Mouse (Mus musculus): ENCODE results near the gene D5Ertd579e.

D5Ertd579e gene

DNA sequence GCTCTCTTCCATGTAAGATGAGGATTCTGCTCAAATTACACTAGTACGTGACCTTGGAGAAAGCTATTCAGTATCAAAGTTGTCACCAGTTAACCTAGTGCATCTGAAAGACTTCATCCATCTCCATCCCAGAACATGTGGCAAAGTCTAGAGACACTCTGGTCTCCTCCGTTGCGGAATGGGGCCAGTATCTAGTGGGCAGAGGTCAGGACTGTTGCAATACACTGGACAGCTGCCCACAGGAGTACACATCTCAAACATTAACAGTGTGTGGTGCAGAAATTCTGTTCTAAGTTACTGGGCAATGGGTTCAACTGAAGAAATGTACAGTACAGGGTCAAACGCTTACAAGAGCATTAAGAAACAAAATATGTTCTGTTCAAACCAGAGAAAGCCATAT, 127.7 kb downstream of the D5Ertd579e start:
- DNase-seq (ENCODE audit: low spot score) = no peak

DNA sequence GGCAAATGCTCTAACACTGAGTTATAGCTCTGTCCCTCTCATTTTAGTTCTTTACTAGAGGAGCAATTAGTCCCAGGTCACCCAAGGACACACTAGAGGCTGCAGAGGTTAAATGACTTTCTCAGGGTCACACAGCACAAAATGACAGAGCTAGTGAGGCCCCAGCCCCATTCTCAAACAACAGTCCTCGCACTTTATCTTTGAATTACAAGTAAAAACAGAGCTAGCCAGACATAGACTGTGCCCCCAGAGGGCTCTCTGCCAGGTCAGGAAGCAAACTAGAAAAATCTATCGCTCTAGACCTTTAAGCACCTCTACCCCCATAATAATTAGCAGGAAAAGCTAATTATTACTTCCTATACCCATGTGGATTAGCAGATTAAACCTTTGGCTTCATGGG, 128.2 kb downstream of the D5Ertd579e start:
- no peak for DNase-seq (ENCODE audit: low spot score)

DNA sequence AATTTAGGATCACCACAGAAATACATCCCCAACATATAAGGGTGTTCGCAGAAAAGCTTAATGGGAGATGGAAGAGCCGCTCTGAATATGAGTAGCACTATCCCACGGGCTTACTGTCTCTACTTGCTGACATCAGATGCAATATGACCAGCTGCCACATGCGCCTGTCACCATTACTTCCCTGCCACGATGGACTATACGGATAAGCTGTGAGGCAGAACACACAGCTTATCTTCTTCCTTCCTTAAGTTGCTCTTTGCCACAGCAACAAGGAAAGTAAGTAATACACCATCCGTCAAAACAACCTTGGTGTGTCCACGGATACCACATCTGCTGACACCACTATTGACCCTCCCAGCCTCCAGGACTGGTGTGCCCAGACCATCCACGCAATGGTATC, 131.3 kb downstream of the D5Ertd579e start:
- no peak for DNase-seq (ENCODE audit: low spot score)

DNA sequence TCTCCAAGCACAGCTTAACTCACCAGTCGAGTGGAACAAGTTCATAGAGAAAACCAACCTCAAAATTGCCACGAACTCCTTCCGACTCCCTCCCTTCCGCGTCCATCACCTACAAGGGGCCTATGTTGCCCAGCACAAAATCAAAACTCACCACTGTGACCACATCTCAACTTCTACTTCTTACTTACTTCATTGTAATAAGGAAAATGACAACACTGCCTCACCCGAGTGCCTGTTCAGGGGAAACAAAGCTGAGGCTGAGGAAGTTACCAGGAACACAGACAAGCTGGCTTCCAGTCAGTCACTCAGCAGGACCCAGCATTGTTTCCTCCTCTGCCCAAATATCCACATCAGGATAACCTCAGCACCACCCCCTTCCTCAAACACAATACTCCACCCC, 132.1 kb downstream of the D5Ertd579e start:
- no peak for DNase-seq (ENCODE audit: low spot score)

DNA sequence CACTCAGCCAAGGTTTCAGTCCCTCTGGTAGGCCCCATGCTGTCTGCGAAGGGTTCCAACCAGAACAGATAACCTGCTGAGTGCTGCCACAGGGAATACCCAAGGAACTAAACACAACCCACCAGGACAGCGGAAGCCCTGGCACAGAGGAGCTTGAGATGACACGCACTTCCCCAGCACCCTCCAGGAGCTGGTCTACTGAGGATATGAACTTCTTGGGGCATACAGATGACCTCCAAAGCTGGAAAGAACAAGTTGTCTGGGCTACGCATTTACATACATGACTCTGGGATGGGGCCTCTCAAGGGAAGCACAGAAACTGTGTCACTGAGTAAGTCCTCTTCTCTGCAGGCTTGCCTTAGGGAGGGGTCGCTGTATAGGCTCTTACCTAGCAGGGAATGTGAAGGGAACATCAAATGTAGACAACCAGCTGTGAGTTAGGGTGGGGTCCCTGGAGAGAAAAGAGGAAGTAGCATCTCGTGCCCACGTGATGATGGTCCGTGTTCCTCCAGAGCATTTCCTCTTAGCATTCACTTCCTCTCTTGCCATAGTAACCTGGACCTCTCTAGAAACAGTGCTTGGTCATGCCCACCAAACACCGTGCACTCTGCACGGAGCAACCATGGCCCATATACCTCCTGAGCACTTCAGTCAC, 132.9 kb downstream of the D5Ertd579e start:
- no peak for DNase-seq (ENCODE audit: low spot score)

DNA sequence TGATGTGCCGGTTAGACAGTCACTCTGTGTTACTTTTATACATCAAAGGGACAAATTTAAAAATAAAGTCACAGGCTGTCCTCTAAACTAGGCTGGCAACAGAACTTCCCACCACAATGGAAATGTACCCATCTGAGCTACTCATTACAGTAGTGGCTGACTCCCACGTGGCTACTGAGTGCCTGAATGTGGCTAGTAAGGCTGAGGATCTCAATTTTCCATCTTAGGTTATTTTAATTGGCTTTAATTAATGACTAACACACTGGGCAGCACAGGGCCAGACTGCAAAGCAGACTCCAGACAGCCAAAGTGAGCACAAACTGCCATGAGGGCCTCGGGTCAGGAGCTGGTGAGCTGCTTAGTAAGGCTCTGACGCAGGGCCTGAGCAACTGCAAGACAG, 134.3 kb downstream of the D5Ertd579e start:
- no peak for DNase-seq (ENCODE audit: low spot score)

DNA sequence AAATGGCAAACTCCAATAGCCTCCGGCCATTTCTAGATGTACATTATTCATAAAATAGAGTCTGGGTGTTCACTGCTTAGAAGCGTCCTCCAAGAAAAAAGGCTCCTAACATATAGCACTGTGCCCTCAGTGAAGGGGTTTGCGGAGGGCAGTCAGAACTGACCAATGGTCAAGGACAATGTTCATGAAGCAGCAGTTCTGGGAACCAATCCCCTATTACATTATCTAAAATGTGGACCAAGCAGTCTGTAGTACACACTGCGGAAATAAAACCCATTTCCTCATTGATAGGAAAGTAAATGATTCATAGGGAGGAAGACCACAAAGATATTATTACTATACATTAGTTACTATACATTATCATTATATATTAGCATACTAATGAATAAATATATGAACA, 135.3 kb downstream of the D5Ertd579e start:
- no peak for DNase-seq (ENCODE audit: low spot score)

DNA sequence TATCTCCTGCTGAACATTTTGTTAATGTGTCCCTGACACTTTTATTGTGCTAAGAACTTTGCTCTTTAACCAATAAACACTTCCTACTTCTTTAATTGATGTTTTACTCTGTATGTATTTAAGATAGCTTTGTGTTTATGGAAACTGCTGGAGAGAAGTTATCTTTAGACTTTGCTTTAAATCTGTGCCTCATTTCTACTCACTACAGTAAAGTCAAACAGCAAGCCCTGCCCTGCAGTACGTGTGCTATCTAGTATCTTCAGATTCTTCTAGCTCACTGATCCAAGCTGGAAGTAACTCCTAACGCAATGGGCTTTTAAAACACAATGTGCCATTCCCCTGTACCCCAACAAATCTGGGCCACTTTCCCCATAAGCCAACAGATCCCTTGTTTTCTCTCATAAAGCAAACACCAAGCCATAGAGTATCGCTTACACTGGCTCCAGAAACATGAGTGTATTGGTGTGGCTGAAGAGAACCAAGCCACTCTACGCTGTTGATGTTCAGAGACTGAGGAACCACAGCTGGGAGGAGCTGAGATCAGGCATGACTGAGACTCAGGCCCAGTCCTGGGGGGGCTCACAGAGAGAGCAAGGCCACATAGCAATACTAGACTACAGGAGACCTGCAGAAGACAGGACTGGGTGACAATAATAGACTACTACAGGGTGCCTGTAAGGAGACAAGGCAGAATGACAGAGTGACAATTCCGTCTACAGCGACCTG, 136.2 kb downstream of the D5Ertd579e start:
- DNase-seq (ENCODE audit: low spot score) = no peak

DNA sequence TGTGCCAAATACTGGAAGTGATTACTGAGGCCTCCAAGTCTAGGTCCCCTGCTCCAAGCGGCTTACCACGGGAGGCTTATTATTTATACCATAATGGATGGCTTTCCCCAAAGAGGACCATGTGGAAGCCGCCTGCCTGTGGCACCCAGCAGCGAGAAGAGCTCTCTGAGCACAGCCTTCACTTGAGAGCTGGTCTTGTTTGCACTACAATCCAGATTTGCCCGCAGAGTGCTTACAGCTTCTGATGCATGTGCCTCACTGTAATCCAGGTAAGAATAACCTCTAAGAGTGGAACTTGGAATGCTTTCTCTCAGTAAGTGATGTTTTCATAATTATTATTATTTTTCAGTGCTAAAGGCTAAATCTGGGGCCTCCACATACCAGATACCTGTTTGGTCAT, 136.7 kb downstream of the D5Ertd579e start:
- DNase-seq (ENCODE audit: low spot score) = no peak

DNA sequence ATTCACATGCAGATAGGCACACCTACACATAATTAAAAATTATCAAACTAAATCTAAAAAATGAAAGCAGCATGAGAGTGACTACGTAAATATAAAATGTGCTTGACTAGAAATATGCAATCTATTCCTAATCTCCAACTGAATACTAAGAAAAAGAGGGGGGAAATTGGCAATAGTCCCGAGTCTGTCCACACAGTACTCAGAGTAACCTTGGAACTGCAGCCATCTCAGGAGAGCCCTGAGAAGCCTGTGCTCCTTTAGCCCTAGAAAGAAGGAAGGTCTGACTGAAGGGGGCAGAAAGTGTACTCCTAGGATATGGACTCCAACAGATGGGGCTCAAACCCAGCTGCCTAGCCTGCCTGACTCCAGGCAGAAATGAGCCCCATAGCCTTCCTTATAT, 137.3 kb downstream of the D5Ertd579e start:
- DNase-seq (ENCODE audit: low spot score) = no peak

DNA sequence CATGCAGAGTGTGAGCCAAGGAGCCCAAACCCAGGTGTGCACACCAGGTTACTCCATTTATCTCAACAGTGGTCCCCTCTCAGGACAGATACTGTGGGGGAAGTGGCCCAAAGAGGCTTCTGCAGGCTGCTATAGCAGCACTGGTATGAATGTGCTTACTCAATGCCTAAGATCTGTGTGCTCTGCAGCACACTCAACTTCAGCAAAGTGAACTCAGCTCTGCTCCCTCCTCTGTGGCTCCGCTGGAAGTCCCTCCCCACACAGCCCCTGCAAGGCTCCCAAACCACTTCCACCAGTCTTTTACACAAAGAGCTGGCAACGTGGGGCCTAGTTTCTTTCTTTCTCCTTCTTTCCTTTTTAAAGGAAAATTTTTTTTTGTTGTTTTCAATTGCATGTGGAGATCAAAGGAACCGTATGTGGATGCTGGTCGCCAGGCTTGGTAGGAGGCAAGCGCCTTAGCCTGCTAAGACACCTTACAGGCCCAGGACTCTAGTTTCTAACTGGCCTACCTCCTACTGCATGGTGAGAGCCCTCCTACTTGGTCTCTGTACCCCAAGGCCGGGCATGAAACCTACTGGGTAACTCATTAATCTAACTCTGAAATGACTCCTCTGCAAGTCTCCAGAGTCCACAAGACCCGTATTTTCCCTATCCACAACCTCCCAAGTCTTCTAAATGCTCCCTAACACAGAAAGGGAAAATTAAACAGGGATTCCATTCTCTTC, 138.1 kb downstream of the D5Ertd579e start:
- DNase-seq (ENCODE audit: low spot score) = no peak

DNA sequence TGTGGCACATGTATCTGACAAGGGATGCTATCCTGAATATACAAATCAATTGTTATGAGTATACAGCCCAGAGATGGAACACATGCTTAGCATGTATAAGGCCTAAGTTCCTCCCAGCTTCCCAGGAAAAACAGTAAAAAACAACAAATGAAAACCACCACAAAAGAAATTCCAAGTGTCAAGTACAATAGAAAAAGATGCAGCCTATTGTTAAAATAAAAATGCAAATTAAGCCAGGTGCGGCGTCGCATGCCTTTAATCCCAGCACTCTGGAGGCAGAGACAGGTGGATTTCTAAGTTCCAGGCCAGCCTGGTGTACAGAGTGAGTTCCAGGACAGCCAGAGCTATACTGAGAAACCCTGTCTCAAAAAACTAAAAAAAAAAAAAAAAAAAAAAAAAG, 138.9 kb downstream of the D5Ertd579e start:
- DNase-seq (ENCODE audit: low spot score) = no peak

DNA sequence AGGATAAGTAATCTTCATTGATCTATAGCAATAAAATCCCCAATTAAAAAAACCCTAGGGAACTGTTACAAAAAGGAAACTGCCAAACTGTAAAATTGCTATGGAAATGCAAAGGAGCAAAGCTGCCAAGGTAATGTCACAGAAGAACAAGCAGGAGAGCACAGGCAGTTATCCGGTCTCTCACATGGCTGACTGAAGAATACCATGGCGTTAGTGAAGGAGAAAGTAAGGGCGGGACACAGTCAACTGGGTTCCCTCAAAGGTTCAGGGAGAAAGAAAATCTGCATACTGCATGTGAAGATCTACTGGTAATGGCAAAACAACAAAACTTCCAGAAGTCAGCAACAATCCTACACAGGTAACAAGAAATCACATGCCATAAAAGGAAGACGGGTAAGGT, 139.5 kb downstream of the D5Ertd579e start:
- DNase-seq (ENCODE audit: low spot score) = no peak

DNA sequence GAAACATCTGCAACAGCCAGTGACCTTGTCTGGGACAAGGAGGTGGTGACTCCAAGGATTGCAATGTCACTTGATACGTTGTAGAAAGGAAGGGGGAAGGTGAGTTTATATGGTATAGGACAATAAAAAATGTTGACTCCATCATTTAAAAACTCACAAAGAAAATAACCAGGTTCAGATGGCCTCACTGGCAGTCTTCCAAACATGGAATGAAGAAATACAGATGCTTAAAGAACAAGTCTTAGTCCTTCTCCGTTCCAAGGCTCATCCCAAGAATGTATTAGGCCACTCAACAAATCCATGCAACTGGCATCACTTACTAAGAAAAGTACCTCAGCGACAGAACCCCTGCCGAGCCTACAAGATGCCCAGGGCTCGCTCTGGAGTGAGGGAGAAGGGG, 141.3 kb downstream of the D5Ertd579e start:
- DNase-seq (ENCODE audit: low spot score) = no peak

DNA sequence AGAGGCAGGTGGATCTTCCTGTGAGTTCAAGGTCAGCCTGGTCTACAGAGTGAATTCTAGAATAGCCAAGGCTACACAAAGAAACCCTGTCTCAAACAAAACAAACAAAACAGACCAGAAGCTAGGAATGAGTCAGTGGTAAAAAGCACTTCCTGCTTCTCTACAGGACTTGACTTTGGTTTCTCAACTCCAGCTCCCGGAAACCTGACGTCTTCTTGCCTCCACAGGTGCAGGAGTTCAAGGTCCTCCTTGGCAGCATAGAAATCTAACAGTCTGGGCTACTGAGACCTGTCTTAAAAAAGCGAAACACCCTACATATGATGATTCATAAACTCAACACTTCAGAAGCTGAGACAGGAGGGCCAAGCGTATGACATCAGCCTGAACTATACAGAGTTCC, 141.9 kb downstream of the D5Ertd579e start:
- no peak for DNase-seq (ENCODE audit: low spot score)

DNA sequence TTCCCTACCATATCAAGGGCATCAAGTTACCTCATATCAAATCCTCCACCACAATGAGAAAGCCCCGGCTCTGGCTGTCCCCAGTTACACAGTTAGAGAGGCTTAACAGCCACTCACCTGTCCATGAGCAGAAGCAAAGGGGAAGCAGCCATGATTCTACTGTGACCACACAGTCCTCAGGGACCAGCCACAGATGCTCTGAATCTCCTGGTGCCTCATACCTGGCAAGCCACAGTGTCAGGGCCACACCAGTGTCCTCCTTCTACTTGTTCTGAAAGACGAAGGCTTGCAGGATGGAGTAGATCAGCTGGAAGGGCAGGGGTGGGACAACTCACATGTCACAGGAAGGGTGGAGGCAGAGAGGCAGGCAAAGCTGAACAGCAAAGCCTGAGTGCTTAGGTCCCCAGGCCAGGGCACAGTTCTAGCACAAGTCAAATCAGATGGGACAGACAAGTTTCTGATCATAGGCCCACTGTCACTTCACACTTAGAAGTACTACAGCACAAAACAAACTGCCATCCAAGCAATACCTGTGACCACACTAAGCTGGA, 142.7 kb downstream of the D5Ertd579e start:
- no peak for DNase-seq (ENCODE audit: low spot score)

DNA sequence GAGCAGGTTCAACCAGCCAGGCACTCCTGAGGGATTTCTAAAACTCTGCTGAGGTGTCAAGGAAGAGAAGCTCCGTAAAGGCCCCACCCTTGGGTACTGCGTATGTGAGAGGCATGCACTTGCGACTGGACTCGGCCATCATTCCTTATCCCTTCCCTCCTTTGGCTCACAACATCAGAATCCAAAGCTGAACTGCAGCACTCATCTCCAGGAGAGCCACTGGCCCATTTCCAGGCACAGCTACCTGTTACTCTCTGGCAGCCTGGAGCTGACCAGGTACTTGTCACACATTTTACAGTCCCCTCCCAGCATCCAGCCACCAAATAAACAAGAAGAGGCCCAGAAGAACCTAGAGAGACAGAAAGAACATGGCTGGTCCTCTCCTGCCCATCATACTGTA, 143.4 kb downstream of the D5Ertd579e start:
- no peak for DNase-seq (ENCODE audit: low spot score)
